Mouse (Mus musculus) G1E (cell line): ENCODE data around the gene Cox8b.

ENCODE experiments used
- CTCF ChIP-seq: IDR thresholded peaks from 2 replicates; pipeline ENCODE4 v1.5.1; 2012; ENCODE audit warnings: low read depth, low read length, inconsistent platforms, mixed read lengths
- GATA1 ChIP-seq: IDR thresholded peaks from 2 replicates; pipeline ENCODE4 v1.6.1; 2012; ENCODE audit warnings: borderline replicate concordance, low read length, inconsistent platforms, mixed read lengths
- GATA2 ChIP-seq: IDR thresholded peaks from 2 replicates; pipeline ENCODE4 v1.6.1; 2012; ENCODE audit warnings: low read depth, low read length, inconsistent platforms, borderline replicate concordance

- TF ChIP-seq CTCF: no peak
- no peak for TF ChIP-seq GATA1
- TF ChIP-seq GATA2: no peak
These were observed 38.2 kb upstream of the Cox8b start for GRCm38 (mm10) chr7:140938436-140938835.
